Mouse (Mus musculus): Measurements from ENCODE around the gene Paqr5. TPM values are rescaled to one million over a fixed set of nuclear protein-coding genes. Genes with fewer than 3 reads are reported as not detected.

Gene Paqr5
- polyA plus RNA-seq, 1 experiment: not detected

DNA sequence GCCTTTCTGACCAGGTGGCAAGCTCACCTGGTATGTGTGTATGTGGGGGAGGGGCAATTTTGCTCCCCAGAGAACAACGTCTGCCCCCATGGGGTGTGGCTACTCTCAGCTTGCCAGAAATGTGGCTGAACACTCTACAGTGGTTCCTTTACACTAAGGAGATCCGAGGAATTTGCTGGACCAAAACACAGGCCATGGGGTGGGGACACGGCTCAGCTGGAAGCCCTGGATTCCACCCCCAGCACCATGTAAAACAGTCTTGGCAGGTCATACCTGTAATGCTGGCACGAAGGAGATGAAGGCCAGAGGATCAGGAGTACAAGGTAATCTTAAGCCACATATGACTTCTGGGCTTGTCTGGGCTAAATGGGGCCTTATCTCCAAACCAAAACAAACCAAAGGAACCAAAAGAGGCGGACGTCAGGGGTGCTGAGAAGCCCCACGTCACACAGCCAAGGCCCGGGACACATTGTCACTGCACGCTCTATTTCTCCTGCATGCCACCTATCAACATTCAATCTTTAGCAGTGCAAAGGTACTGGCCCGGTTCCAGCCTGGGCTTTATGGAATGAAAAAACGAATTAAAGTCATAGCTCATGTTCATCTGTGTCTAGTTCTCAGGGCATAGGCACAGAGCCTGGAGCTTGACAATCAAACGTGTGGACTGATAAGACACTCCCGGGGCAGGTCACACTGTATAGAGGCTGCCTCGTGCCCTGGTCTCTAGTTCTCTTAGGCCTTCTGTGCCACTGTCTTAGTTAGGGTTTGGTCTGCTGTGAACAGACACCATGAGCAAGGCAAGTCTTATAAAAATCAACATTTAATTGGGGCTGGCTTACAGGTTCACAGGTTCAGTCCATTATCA, 8.2 kb downstream of the Paqr5 start:
- Histone ChIP-seq H3K27ac (ENCODE audit: insufficient read depth, low read depth, low read length) (no peak overlapping the region), H3K4me3 (ENCODE audit: insufficient read depth, low read depth, low read length) (no peak overlapping the region), H3K4me1 (ENCODE audit: control insufficient read depth, insufficient read depth, low read length) (no peaks in the 10 kb centered on the region)
- no peak for TF ChIP-seq CTCF (IDR thresholded peaks at IDR 0.05; ENCODE audit: insufficient read depth, low read depth, low read length)
- TF ChIP-seq POLR2A (IDR thresholded peaks at IDR 0.05; ENCODE audit: insufficient read depth, low read depth, low read length): no peak
- 83% methylated on average over 14 of the region's 14 CpGs for WGBS

GRCm38 (mm10) chr9:62017329-62017728, 9.3 kb downstream of the Paqr5 start:
- no peak overlapping the region for H3K4me3 ChIP-seq (ENCODE audit: insufficient read depth, low read depth, low read length)
- no peak for TF ChIP-seq CTCF (IDR thresholded peaks at IDR 0.05; ENCODE audit: insufficient read depth, low read depth, low read length)
- no peak for TF ChIP-seq POLR2A (IDR thresholded peaks at IDR 0.05; ENCODE audit: insufficient read depth, low read depth, low read length)
- no peaks in the 10 kb centered on the region for H3K4me1 ChIP-seq (ENCODE audit: control insufficient read depth, insufficient read depth, low read length)
- no peak overlapping the region for H3K27ac ChIP-seq (ENCODE audit: insufficient read depth, low read depth, low read length)
- WGBS: 87% methylated on average over 6 of the region's 6 CpGs

DNA sequence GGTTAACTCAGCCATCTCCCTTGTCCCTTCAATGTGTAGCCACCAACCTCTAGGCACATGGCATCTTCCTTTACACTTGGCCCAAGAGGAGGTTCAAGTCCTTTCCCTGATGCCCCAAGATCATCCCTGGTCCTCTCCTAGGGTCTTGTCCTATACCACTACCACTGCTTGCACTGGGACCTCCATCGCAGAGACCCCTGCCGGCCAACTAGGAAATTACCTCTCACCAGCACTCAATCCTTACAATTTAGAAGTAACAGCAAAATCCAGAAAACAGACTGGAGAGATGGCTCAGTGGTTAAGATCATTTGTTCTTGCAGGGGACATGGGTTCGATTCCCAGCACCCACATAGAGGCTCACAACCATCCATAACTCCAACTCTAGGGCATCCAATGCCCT, 11.2 kb downstream of the Paqr5 start:
- no peak for TF ChIP-seq CTCF (IDR thresholded peaks at IDR 0.05; ENCODE audit: insufficient read depth, low read depth, low read length)
- TF ChIP-seq POLR2A (IDR thresholded peaks at IDR 0.05; ENCODE audit: insufficient read depth, low read depth, low read length): no peak
- H3K27ac ChIP-seq (ENCODE audit: insufficient read depth, low read depth, low read length): no peak overlapping the region
- 62% methylated on average over 3 of the region's 3 CpGs for WGBS
- no peak overlapping the region for H3K4me3 ChIP-seq (ENCODE audit: insufficient read depth, low read depth, low read length)
- no peaks in the 10 kb centered on the region for H3K4me1 ChIP-seq (ENCODE audit: control insufficient read depth, insufficient read depth, low read length)

DNA sequence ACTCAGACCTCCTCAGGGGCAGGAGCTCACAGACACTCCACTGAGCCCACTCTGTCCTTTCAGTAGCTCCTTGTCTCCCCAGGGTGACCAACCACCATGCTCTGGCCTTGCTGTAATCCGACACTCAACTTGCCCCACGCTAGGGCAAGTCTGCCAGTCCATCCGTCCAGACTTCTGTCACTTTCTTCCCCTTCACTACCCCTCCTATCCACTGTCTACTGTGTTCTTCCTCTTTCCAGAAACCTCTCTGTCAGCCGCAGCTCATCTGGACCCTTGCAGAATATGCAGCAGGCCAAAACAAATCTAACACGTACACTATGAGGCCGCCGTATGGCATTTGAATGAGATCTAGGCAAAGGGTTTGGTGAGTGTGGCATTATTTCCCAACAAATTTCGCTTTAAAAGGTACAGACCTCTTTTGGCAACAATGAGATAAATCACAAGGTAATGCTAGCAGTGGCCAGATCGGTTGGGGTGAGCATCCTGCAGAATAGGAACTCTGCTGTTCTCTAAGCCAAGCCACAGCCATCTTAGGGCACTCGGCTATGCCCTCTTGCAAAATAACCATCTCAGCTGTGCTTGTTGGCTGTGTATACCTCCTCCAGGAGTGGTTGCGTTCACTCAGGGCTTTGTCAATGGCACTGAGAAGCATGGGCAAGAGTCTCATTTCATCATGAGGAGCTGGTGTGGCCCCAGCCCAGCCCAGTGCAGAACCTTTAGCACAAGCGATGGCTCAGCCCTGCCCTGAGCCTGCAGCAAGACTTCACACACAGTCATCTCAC, 13.1 kb downstream of the Paqr5 start:
- Histone ChIP-seq H3K27ac (ENCODE audit: insufficient read depth, low read depth, low read length) (no peak overlapping the region), H3K4me1 (ENCODE audit: control insufficient read depth, insufficient read depth, low read length) (no peaks in the 10 kb centered on the region), H3K4me3 (ENCODE audit: insufficient read depth, low read depth, low read length) (no peak overlapping the region)
- 90% methylated on average over 12 of the region's 12 CpGs for WGBS
- TF ChIP-seq CTCF (IDR thresholded peaks at IDR 0.05; ENCODE audit: insufficient read depth, low read depth, low read length) (no peak), POLR2A (IDR thresholded peaks at IDR 0.05; ENCODE audit: insufficient read depth, low read depth, low read length) (no peak)

- TF ChIP-seq CTCF (IDR thresholded peaks at IDR 0.05; ENCODE audit: insufficient read depth, low read depth, low read length) (no peak), POLR2A (IDR thresholded peaks at IDR 0.05; ENCODE audit: insufficient read depth, low read depth, low read length) (no peak)
- H3K27ac ChIP-seq (ENCODE audit: insufficient read depth, low read depth, low read length): no peak overlapping the region
- peaks cover 10% of the 10 kb centered on the region for H3K4me1 ChIP-seq (ENCODE audit: control insufficient read depth, insufficient read depth, low read length)
- no peak overlapping the region for H3K4me3 ChIP-seq (ENCODE audit: insufficient read depth, low read depth, low read length)
- 91% methylated on average over 5 of the region's 5 CpGs for WGBS
These were observed 18.3 kb downstream of the Paqr5 start for GRCm38 (mm10) chr9:62008360-62008759.

DNA sequence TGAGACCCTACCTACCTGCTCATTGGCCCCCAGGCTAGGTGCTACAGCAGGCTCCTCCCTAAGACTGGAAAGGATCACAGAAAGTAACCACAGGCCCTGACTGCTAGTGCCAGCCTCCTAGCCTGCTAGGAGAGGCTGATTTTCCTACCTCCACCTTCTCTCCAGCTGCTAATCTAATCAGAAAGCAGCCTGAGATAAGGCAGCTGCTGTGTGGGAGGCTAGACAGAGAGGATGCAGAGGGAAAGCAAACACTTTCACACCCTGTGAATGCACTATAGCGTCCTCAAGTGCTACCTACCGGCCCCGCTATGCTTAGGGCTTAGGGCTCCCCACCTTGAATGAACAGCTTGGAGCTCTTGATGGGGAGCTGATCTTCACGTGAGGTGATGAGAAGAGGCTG, 19.6 kb downstream of the Paqr5 start:
- TF ChIP-seq POLR2A (IDR thresholded peaks at IDR 0.05; ENCODE audit: insufficient read depth, low read depth, low read length) (no peak), CTCF (IDR thresholded peaks at IDR 0.05; ENCODE audit: insufficient read depth, low read depth, low read length) (no peak)
- Histone ChIP-seq H3K4me1 (ENCODE audit: control insufficient read depth, insufficient read depth, low read length) (peaks cover 10% of the 10 kb centered on the region), H3K27ac (ENCODE audit: insufficient read depth, low read depth, low read length) (no peak overlapping the region), H3K4me3 (ENCODE audit: insufficient read depth, low read depth, low read length) (no peak overlapping the region)
- 63% methylated on average over 4 of the region's 4 CpGs for WGBS

- no peak for TF ChIP-seq POLR2A (IDR thresholded peaks at IDR 0.05; ENCODE audit: insufficient read depth, low read depth, low read length)
- no peak for TF ChIP-seq CTCF (IDR thresholded peaks at IDR 0.05; ENCODE audit: insufficient read depth, low read depth, low read length)
- Histone ChIP-seq H3K4me3 (ENCODE audit: insufficient read depth, low read depth, low read length) (no peak overlapping the region), H3K4me1 (ENCODE audit: control insufficient read depth, insufficient read depth, low read length) (peaks cover 10% of the 10 kb centered on the region), H3K27ac (ENCODE audit: insufficient read depth, low read depth, low read length) (no peak overlapping the region)
- WGBS: 58% methylated on average over 2 of the region's 2 CpGs
These were observed 23.0 kb downstream of the Paqr5 start for GRCm38 (mm10) chr9:62003611-62004010.

DNA sequence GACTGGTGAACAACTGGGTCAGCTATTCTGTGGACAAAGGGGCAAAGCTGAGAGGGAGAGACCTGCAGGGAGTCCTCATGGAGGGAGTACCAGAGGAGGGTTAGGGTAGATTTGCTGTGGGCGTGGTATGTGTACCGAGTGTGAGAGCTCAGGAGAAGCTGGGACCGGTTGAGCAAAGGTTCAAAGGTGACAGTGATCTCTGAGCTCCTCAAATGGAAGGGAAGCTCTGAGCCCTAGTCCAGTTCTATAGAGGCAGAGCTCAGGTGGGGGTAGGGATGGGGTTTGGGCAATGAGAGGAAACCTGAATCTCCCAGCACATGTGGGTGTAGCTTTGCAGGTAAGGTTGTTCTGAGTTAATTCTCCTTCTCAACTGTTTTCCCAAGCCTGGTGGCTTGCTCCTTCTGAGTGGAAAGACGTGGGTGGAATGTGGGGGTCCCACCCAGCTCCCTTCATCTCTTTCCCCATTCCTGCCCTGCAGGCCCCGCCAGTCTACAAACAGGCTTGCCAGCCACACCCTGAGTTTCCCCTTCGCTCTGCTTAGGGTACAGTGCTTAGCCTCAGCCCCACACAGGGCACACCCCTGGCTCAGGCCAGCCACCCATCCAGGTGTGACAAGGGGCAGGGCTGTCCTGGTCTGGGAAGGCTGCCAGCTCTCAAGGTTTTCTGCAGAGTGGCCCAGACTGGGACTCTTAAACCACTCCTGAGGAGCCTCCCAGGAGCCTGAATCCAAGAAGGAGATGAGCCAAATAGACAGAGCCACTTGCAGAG, 26.8 kb downstream of the Paqr5 start:
- Histone ChIP-seq H3K27ac (ENCODE audit: insufficient read depth, low read depth, low read length) (no peak overlapping the region), H3K4me1 (ENCODE audit: control insufficient read depth, insufficient read depth, low read length) (peaks cover 3% of the 10 kb centered on the region), H3K4me3 (ENCODE audit: insufficient read depth, low read depth, low read length) (no peak overlapping the region)
- WGBS: 91% methylated on average over 6 of the region's 6 CpGs
- TF ChIP-seq POLR2A (IDR thresholded peaks at IDR 0.05; ENCODE audit: insufficient read depth, low read depth, low read length): no peak
- no peak for TF ChIP-seq CTCF (IDR thresholded peaks at IDR 0.05; ENCODE audit: insufficient read depth, low read depth, low read length)

Measured in olfactory bulb, adult 2 months (tissue).